Mouse (Mus musculus): ENCODE data around the gene 1700024B05Rik.
"Not testable (repeated sequence)": the region's sequence is repeated elsewhere in the genome, so short reads cannot be mapped to it uniquely, and the experiment has no call there.

GRCm38 (mm10) chr14:41964095-41964494, 20.3 kb downstream of the 1700024B05Rik start:
- not testable (repeated sequence) for TF ChIP-seq GATA2 (IDR thresholded peaks at IDR 0.05; ENCODE audit: borderline replicate concordance, low read depth, low read length); CTCF (IDR thresholded peaks at IDR 0.05; ENCODE audit: low read depth, low read length); POLR2AphosphoS5 (IDR thresholded peaks at IDR 0.05; ENCODE audit: insufficient replicate concordance, low read depth, low read length)
